Mouse (Mus musculus) neural tube, embryonic 14.5 days (tissue): ENCODE results near the gene Strip1. TPM values are rescaled to one million over a fixed set of nuclear protein-coding genes. Genes with fewer than 3 reads are reported as not detected.
A peak's percentile ranks its signal among the peaks of the same experiment; 100 is the strongest.
"Not testable (repeated sequence)": the region's sequence is repeated elsewhere in the genome, so short reads cannot be mapped to it uniquely, and the experiment has no call there.

Experiments used
- ATAC-seq: fragments of 200-750 bp; cut with Nextera tagmentation; 2 replicates; pipeline ENCODE4 v1.8.0; 2017; ENCODE audit warnings: low read depth, mild to moderate bottlenecking, moderate TSS enrichment, moderate library complexity
- H3K27ac ChIP-seq: fragments of 300-500 bp; sonication (generic); 2 replicates; pipeline ENCODE4 v1.5.1; 2014; ENCODE audit warnings: low read depth, mild to moderate bottlenecking, control low read depth, low read length, moderate library complexity, mixed read lengths
- H3K27me3 ChIP-seq: fragments of 300-500 bp; sonication (generic); 2 replicates; pipeline ENCODE4 v1.6.1; 2014; ENCODE audit warnings: low read length; ENCODE audit not compliant: control insufficient read depth, insufficient read depth
- H3K36me3 ChIP-seq: fragments of 300-500 bp; sonication (generic); 2 replicates; pipeline ENCODE4 v1.6.1; 2014; ENCODE audit warnings: low read length, mixed read lengths; ENCODE audit not compliant: control insufficient read depth, insufficient read depth
- H3K4me1 ChIP-seq: fragments of 300-500 bp; sonication (generic); 2 replicates; pipeline ENCODE4 v1.6.1; 2014; ENCODE audit warnings: low read length; ENCODE audit not compliant: control insufficient read depth, insufficient read depth
- H3K4me2 ChIP-seq: fragments of 300-500 bp; sonication (generic); 2 replicates; pipeline ENCODE4 v1.6.1; 2014; ENCODE audit warnings: mild to moderate bottlenecking, low read depth, low read length, control low read depth
- H3K4me3 ChIP-seq: fragments of 300-500 bp; sonication (generic); 2 replicates; pipeline ENCODE4 v1.5.1; 2014; ENCODE audit warnings: low read depth, low read length, control low read depth, mixed read lengths
- H3K9ac ChIP-seq: fragments of 300-500 bp; sonication (generic); replicated peaks from 2 replicates; pipeline ENCODE4 v1.6.1; 2014; ENCODE audit warnings: low read depth, mild to moderate bottlenecking, control low read depth, low read length, mixed read lengths
- H3K9me3 ChIP-seq: fragments of 300-500 bp; sonication (generic); 2 replicates; pipeline ENCODE4 v1.6.1; 2016; ENCODE audit warnings: low read length; ENCODE audit not compliant: control insufficient read depth
- WGBS: fragments of 180-500 bp; shearing (Covaris S2); extraction: QIAGEN DNeasy Blood & Tissue Kit; methylation state at CpG from one replicate; pipeline ENCODE4 v1.1.7; 2014; 5-methylcytosine and 5-hydroxymethylcytosine counted together
- polyA plus RNA-seq: library from polyadenylated mRNA; unstranded; fragments of >200 nt; fragmentation: Nextera tagmentation; extraction: Ambion mirVana; gene quantifications from 2 replicates; pipeline ENCODE4 v1.2.1, GENCODE M21; 2014

Strip1 gene
- polyA plus RNA-seq, 1 experiment from 2014 or later, result 157 TPM

GRCm38 (mm10) chr3:107656151-107656550, 24.7 kb upstream of the Strip1 start:
- no peaks in the 10 kb centered on the region for H3K9me3 ChIP-seq
- H3K36me3 ChIP-seq, result peaks cover 8% of the 10 kb centered on the region; the same call in 1 of the 2 replicates
- H3K27me3 ChIP-seq, result no peaks in the 10 kb centered on the region
- no peak overlapping the region for H3K4me2 ChIP-seq
- ATAC-seq, result no peak
- H3K4me3 ChIP-seq, result no peak overlapping the region
- WGBS, result 91% methylated on average over 2 of the region's 2 CpGs
- no peaks in the 10 kb centered on the region for H3K4me1 ChIP-seq
- no peak overlapping the region for H3K27ac ChIP-seq
- H3K9ac ChIP-seq, result no peak overlapping the region

GRCm38 (mm10) chr3:107655491-107655890, 24.0 kb upstream of the Strip1 start:
- H3K4me1 ChIP-seq, result no peaks in the 10 kb centered on the region
- 0 out of 2 replicates have a peak, but pooled peaks have one; percentile 44 for ATAC-seq
- no peak overlapping the region for H3K4me3 ChIP-seq
- WGBS, result 76% methylated on average over 3 of the region's 3 CpGs
- H3K27ac ChIP-seq, result no peak overlapping the region
- no peak overlapping the region for H3K9ac ChIP-seq
- H3K9me3 ChIP-seq, result no peaks in the 10 kb centered on the region
- H3K36me3 ChIP-seq, result peaks cover 3% of the 10 kb centered on the region; the same call in 1 of the 2 replicates
- H3K4me2 ChIP-seq, result no peak overlapping the region
- H3K27me3 ChIP-seq, result no peaks in the 10 kb centered on the region

GRCm38 (mm10) chr3:107654861-107655260, 23.4 kb upstream of the Strip1 start:
- ATAC-seq, result no peak
- Histone ChIP-seq H3K4me3 (no peak overlapping the region), H3K4me2 (no peak overlapping the region), H3K27me3 (no peaks in the 10 kb centered on the region), H3K9ac (no peak overlapping the region), H3K4me1 (no peaks in the 10 kb centered on the region), H3K36me3 (no peaks in the 10 kb centered on the region; the same call in 1 of the 2 replicates), H3K9me3 (no peaks in the 10 kb centered on the region), H3K27ac (no peak overlapping the region)
- 81% methylated on average over 3 of the region's 3 CpGs for WGBS

- Histone ChIP-seq H3K36me3 (no peaks in the 10 kb centered on the region), H3K4me1 (no peaks in the 10 kb centered on the region), H3K9ac (no peak overlapping the region), H3K27ac (no peak overlapping the region), H3K4me2 (no peak overlapping the region), H3K27me3 (no peaks in the 10 kb centered on the region), H3K4me3 (no peak overlapping the region), H3K9me3 (no peaks in the 10 kb centered on the region)
- 94% methylated on average over 3 of the region's 3 CpGs for WGBS
- ATAC-seq, result no peak
Measured at GRCm38 (mm10) chr3:107652968-107653367, 21.5 kb upstream of the Strip1 start.

- not testable (repeated sequence) for H3K9me3 ChIP-seq, H3K9ac ChIP-seq, H3K27me3 ChIP-seq, ATAC-seq, H3K36me3 ChIP-seq, H3K27ac ChIP-seq, H3K4me1 ChIP-seq, H3K4me3 ChIP-seq, H3K4me2 ChIP-seq
- WGBS, result 79% methylated on average over 5 of the region's 5 CpGs
Measured at GRCm38 (mm10) chr3:107650276-107650675, 18.8 kb upstream of the Strip1 start.

- no peaks in the 10 kb centered on the region for H3K9me3 ChIP-seq
- WGBS, result 83% methylated on average over 3 of the region's 3 CpGs
- no peak overlapping the region for H3K27ac ChIP-seq
- H3K4me3 ChIP-seq, result no peak overlapping the region
- no peak overlapping the region for H3K9ac ChIP-seq
- no peaks in the 10 kb centered on the region for H3K36me3 ChIP-seq
- H3K27me3 ChIP-seq, result no peaks in the 10 kb centered on the region
- no peaks in the 10 kb centered on the region for H3K4me1 ChIP-seq
- H3K4me2 ChIP-seq, result no peak overlapping the region
- ATAC-seq, result no peak
Measured at GRCm38 (mm10) chr3:107646947-107647346, 15.5 kb upstream of the Strip1 start.

- H3K27me3 ChIP-seq, result no peaks in the 10 kb centered on the region
- H3K4me1 ChIP-seq, result no peaks in the 10 kb centered on the region
- H3K4me2 ChIP-seq, result no peak overlapping the region
- 47% methylated on average over 5 of the region's 5 CpGs for WGBS
- H3K9me3 ChIP-seq, result no peaks in the 10 kb centered on the region
- ATAC-seq, result no peak
- no peak overlapping the region for H3K9ac ChIP-seq
- no peaks in the 10 kb centered on the region for H3K36me3 ChIP-seq
- no peak overlapping the region for H3K27ac ChIP-seq
- no peak overlapping the region for H3K4me3 ChIP-seq
Measured at GRCm38 (mm10) chr3:107637606-107638172, 6.2 kb upstream of the Strip1 start.

- Histone ChIP-seq H3K9ac (no peak overlapping the region), H3K27ac (no peak overlapping the region), H3K4me3 (no peak overlapping the region), H3K27me3 (no peaks in the 10 kb centered on the region), H3K9me3 (no peaks in the 10 kb centered on the region), H3K4me1 (no peaks in the 10 kb centered on the region), H3K36me3 (no peaks in the 10 kb centered on the region), H3K4me2 (no peak overlapping the region)
- 84% methylated on average over 3 of the region's 3 CpGs for WGBS
- ATAC-seq, result no peak
Measured at GRCm38 (mm10) chr3:107636236-107636635, 4.7 kb upstream of the Strip1 start.

- Histone ChIP-seq H3K4me3 (no peak overlapping the region), H3K9me3 (no peaks in the 10 kb centered on the region), H3K27ac (no peak overlapping the region), H3K9ac (no peak overlapping the region), H3K27me3 (no peaks in the 10 kb centered on the region), H3K4me2 (no peak overlapping the region), H3K36me3 (no peaks in the 10 kb centered on the region), H3K4me1 (no peaks in the 10 kb centered on the region)
- WGBS, result 55% methylated on average over 8 of the region's 8 CpGs
- no peak for ATAC-seq
Measured at GRCm38 (mm10) chr3:107635836-107636235, 4.3 kb upstream of the Strip1 start.
